Mouse (Mus musculus): ENCODE results near the gene Lyzl6. TPM values are rescaled to one million over a fixed set of nuclear protein-coding genes. Genes with fewer than 3 reads are reported as not detected.

The Lyzl6 gene
- polyA plus RNA-seq, 1 experiment from 2014 or later, result not detected

GRCm38 (mm10) chr11:103627453-103627852 lies 11.2 kb downstream of the Lyzl6 start:
- Histone ChIP-seq H3K9me3 (replicated peaks; ENCODE audit: control insufficient read depth, low read length) (no peaks in the 10 kb centered on the region), H3K4me2 (ENCODE audit: low read depth, low read length) (no peak overlapping the region), H3K9ac (ENCODE audit: low read length) (no peak overlapping the region), H3K27me3 (ENCODE audit: control insufficient read depth, insufficient read depth, low read length) (0 out of 2 replicates have a peak, but pooled peaks cover 2% of the 10 kb centered on the region), H3K27ac (ENCODE audit: low read length) (no peak overlapping the region), H3K36me3 (ENCODE audit: control insufficient read depth, insufficient read depth) (no peaks in the 10 kb centered on the region), H3K4me3 (ENCODE audit: low read length) (no peak overlapping the region), H3K4me1 (ENCODE audit: control insufficient read depth, insufficient read depth, low read length) (no peaks in the 10 kb centered on the region)
- no peak for ATAC-seq (replicated peaks; ENCODE audit: extremely low read depth, insufficient read depth, low FRiP score)
- 73% methylated on average over 23 of the region's 23 CpGs for WGBS

- no peak for ATAC-seq (replicated peaks; ENCODE audit: extremely low read depth, insufficient read depth, low FRiP score)
- H3K4me3 ChIP-seq (ENCODE audit: low read length), result no peak within 1 kb of the TSS
- H3K27ac ChIP-seq (ENCODE audit: low read length), result no peak within 1 kb of the TSS
- H3K9ac ChIP-seq (ENCODE audit: low read length), result no peak within 1 kb of the TSS
- no peaks in the 10 kb centered on the region for H3K36me3 ChIP-seq (ENCODE audit: control insufficient read depth, insufficient read depth)
- H3K9me3 ChIP-seq (replicated peaks; ENCODE audit: control insufficient read depth, low read length), result no peaks in the 10 kb centered on the region
- H3K4me1 ChIP-seq (ENCODE audit: control insufficient read depth, insufficient read depth, low read length), result no peaks in the 10 kb centered on the region
- 75% methylated on average over 9 of the region's 9 CpGs for WGBS
- H3K4me2 ChIP-seq (ENCODE audit: low read depth, low read length), result no peak within 1 kb of the TSS
- H3K27me3 ChIP-seq (ENCODE audit: control insufficient read depth, insufficient read depth, low read length), result no peaks in the 10 kb centered on the region
Measured at GRCm38 (mm10) chr11:103621040-103621439, 17.6 kb downstream of the Lyzl6 start, which contains the start of gene Gm884. Gm884 (minus strand) TSS chr11:103621140.

- Histone ChIP-seq H3K9me3 (replicated peaks; ENCODE audit: control insufficient read depth, low read length) (no peaks in the 10 kb centered on the region), H3K27ac (ENCODE audit: low read length) (no peak overlapping the region), H3K36me3 (ENCODE audit: control insufficient read depth, insufficient read depth) (no peaks in the 10 kb centered on the region), H3K9ac (ENCODE audit: low read length) (no peak overlapping the region), H3K4me2 (ENCODE audit: low read depth, low read length) (no peak overlapping the region), H3K4me3 (ENCODE audit: low read length) (no peak overlapping the region), H3K27me3 (ENCODE audit: control insufficient read depth, insufficient read depth, low read length) (no peaks in the 10 kb centered on the region), H3K4me1 (ENCODE audit: control insufficient read depth, insufficient read depth, low read length) (no peaks in the 10 kb centered on the region)
- WGBS, result 78% methylated on average over 2 of the region's 2 CpGs
- ATAC-seq (replicated peaks; ENCODE audit: extremely low read depth, insufficient read depth, low FRiP score), result no peak
Measured at GRCm38 (mm10) chr11:103610772-103611171, 27.9 kb downstream of the Lyzl6 start.

- H3K4me1 ChIP-seq (ENCODE audit: control insufficient read depth, insufficient read depth, low read length), result no peaks in the 10 kb centered on the region
- H3K4me3 ChIP-seq (ENCODE audit: low read length), result no peak overlapping the region
- no peaks in the 10 kb centered on the region for H3K36me3 ChIP-seq (ENCODE audit: control insufficient read depth, insufficient read depth)
- no peak overlapping the region for H3K27ac ChIP-seq (ENCODE audit: low read length)
- no peaks in the 10 kb centered on the region for H3K9me3 ChIP-seq (replicated peaks; ENCODE audit: control insufficient read depth, low read length)
- no peak for ATAC-seq (replicated peaks; ENCODE audit: extremely low read depth, insufficient read depth, low FRiP score)
- no peaks in the 10 kb centered on the region for H3K27me3 ChIP-seq (ENCODE audit: control insufficient read depth, insufficient read depth, low read length)
- H3K9ac ChIP-seq (ENCODE audit: low read length), result no peak overlapping the region
- 53% methylated on average over 5 of the region's 5 CpGs for WGBS
- H3K4me2 ChIP-seq (ENCODE audit: low read depth, low read length), result no peak overlapping the region
Measured at GRCm38 (mm10) chr11:103606611-103607010, 32.1 kb downstream of the Lyzl6 start.

Other genes with a start within 250 kb of the Lyzl6 start
- gene Plekhm1, start 226.2 kb downstream of the Lyzl6 start, polyA plus RNA-seq (2015; fragmentation: Nextera tagmentation; extraction: Ambion mirVana), result 5.9 and 6.1 TPM in 2 replicates
- not detected in 2 replicates for gene Lrrc37a, start 134.3 kb downstream of the Lyzl6 start, polyA plus RNA-seq (2015; fragmentation: Nextera tagmentation; extraction: Ambion mirVana)
- not detected in 2 replicates for gene Gm884, start 17.8 kb downstream of the Lyzl6 start, polyA plus RNA-seq (2015; fragmentation: Nextera tagmentation; extraction: Ambion mirVana)
- not detected in 2 replicates for gene Rprml, start 10.7 kb upstream of the Lyzl6 start, polyA plus RNA-seq (2015; fragmentation: Nextera tagmentation; extraction: Ambion mirVana)
- 61.5 and 62.0 TPM in 2 replicates for gene Gosr2, start 59.0 kb upstream of the Lyzl6 start, polyA plus RNA-seq (2015; fragmentation: Nextera tagmentation; extraction: Ambion mirVana)
- 0.27 and 0.41 TPM in 2 replicates for gene Wnt9b, start 110.9 kb upstream of the Lyzl6 start, polyA plus RNA-seq (2015; fragmentation: Nextera tagmentation; extraction: Ambion mirVana)
- gene Wnt3, start 135.3 kb upstream of the Lyzl6 start, polyA plus RNA-seq (2015; fragmentation: Nextera tagmentation; extraction: Ambion mirVana), result not detected in 2 replicates